Mouse (Mus musculus): ENCODE data around the gene Padi2. TPM values are rescaled to one million over a fixed set of nuclear protein-coding genes. Genes with fewer than 3 reads are reported as not detected.
A peak's percentile ranks its signal among the peaks of the same experiment; 100 is the strongest.

Gene Padi2
- 3.7 and 4.7 TPM in 2 replicates for polyA plus RNA-seq (2012; rRNA removed)

GRCm38 (mm10) chr4:140906076-140906826, at the start of gene Padi2:
Padi2 (plus strand) TSS chr4:140906344.
- peak; percentile 61 for DNase-seq
- no peak for TF ChIP-seq POLR2A (IDR thresholded peaks at IDR 0.05; ENCODE audit: borderline replicate concordance, extremely low read depth, low read depth, low read length)
- WGBS: 3% methylated on average over 37 of the region's 37 CpGs
- Histone ChIP-seq H3K4me1 (ENCODE audit: control insufficient read depth, insufficient read depth, low read length) (no peaks in the 10 kb centered on the region), H3K4me3 (replicated peaks; ENCODE audit: extremely low read depth, low read depth, low read length) (peak within 1 kb of the TSS; percentile 29)

- DNase-seq: no peak
- 53% methylated on average over 5 of the region's 5 CpGs for WGBS
- TF ChIP-seq CTCF (IDR thresholded peaks at IDR 0.05; ENCODE audit: insufficient read depth, low read length): no peak
- no peak for TF ChIP-seq POLR2A (IDR thresholded peaks at IDR 0.05; ENCODE audit: borderline replicate concordance, extremely low read depth, low read depth, low read length)
- H3K4me1 ChIP-seq (ENCODE audit: control insufficient read depth, insufficient read depth, low read length): no peaks in the 10 kb centered on the region
- no peak overlapping the region for H3K4me3 ChIP-seq (replicated peaks; ENCODE audit: extremely low read depth, low read depth, low read length)
These were observed 49.1 kb upstream of the Padi2 start for GRCm38 (mm10) chr4:140857041-140857440.

- Histone ChIP-seq H3K4me3 (replicated peaks; ENCODE audit: extremely low read depth, low read depth, low read length) (no peak overlapping the region), H3K4me1 (ENCODE audit: control insufficient read depth, insufficient read depth, low read length) (no peaks in the 10 kb centered on the region)
- no peak for DNase-seq
- 55% methylated on average over 7 of the region's 7 CpGs for WGBS
- TF ChIP-seq CTCF (IDR thresholded peaks at IDR 0.05; ENCODE audit: insufficient read depth, low read length) (no peak), POLR2A (IDR thresholded peaks at IDR 0.05; ENCODE audit: borderline replicate concordance, extremely low read depth, low read depth, low read length) (no peak)
These were observed 48.3 kb upstream of the Padi2 start for GRCm38 (mm10) chr4:140857813-140858212.

- no peaks in the 10 kb centered on the region for H3K4me1 ChIP-seq (ENCODE audit: control insufficient read depth, insufficient read depth, low read length)
- no peak overlapping the region for H3K4me3 ChIP-seq (replicated peaks; ENCODE audit: extremely low read depth, low read depth, low read length)
- DNase-seq: no peak
- TF ChIP-seq POLR2A (IDR thresholded peaks at IDR 0.05; ENCODE audit: borderline replicate concordance, extremely low read depth, low read depth, low read length): no peak
- no peak for TF ChIP-seq CTCF (IDR thresholded peaks at IDR 0.05; ENCODE audit: insufficient read depth, low read length)
- 76% methylated on average over 11 of the region's 11 CpGs for WGBS
These were observed 46.9 kb upstream of the Padi2 start for GRCm38 (mm10) chr4:140859291-140859690.

DNA sequence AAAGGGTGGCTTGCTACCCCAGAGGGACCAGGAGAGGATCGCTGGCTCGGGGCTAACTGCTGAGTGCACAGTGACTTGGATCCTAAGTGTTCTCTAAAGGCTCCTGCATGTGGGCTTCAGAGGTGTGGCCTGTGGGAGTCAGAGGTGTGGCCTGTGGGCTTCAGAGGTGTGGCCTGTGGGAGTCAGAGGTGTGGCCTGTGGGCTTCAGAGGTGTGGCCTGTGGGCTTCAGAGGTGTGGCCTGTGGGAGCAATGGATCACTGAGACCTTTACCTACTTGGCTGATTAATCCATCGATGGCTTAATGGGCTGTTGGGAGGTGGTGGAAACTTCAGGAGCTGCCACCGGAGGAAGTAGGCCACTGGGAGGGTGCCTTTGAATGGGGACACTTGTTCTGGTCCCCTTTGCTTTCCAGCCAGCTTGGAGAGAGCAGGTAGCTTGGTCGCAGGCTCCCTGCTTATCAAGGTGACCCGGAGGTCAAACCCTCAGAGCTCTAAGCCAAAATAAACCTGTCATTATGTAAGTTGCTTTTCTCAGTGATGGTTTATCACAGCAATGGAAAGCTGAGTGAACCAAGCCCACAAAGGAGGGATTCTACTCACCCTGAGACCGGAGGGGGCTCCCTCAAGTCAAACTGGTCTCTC, 45.9 kb upstream of the Padi2 start:
- H3K4me1 ChIP-seq (ENCODE audit: control insufficient read depth, insufficient read depth, low read length): no peaks in the 10 kb centered on the region
- DNase-seq: no peak
- TF ChIP-seq CTCF (IDR thresholded peaks at IDR 0.05; ENCODE audit: insufficient read depth, low read length): no peak
- no peak for TF ChIP-seq POLR2A (IDR thresholded peaks at IDR 0.05; ENCODE audit: borderline replicate concordance, extremely low read depth, low read depth, low read length)
- WGBS: 43% methylated on average over 7 of the region's 7 CpGs
- H3K4me3 ChIP-seq (replicated peaks; ENCODE audit: extremely low read depth, low read depth, low read length): no peak overlapping the region

DNA sequence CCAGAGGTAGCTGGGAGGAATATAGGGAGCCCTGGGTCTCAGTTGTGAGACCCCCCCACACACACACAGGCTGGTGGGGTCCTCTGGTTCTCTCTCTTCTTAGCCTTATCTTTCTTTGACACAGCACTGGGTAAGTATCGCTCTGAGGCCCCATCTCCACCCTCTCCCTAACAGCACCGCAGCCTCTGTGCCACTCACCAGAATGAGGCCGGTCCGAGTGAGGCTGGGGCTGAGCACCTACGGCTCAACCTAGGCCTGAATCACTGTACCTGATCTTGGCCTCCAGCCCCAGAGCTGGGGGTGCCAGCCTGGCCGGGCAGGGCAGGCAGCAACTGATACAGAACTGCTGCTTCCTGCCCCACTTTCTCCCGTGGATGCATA, 45.4 kb upstream of the Padi2 start:
- DNase-seq: no peak
- no peak for TF ChIP-seq POLR2A (IDR thresholded peaks at IDR 0.05; ENCODE audit: borderline replicate concordance, extremely low read depth, low read depth, low read length)
- no peak for TF ChIP-seq CTCF (IDR thresholded peaks at IDR 0.05; ENCODE audit: insufficient read depth, low read length)
- 80% methylated on average over 7 of the region's 7 CpGs for WGBS

GRCm38 (mm10) chr4:140862036-140862650, 44.0 kb upstream of the Padi2 start:
- WGBS: 70% methylated on average over 11 of the region's 11 CpGs
- no peak for DNase-seq
- no peak for TF ChIP-seq POLR2A (IDR thresholded peaks at IDR 0.05; ENCODE audit: borderline replicate concordance, extremely low read depth, low read depth, low read length)
- no peak for TF ChIP-seq CTCF (IDR thresholded peaks at IDR 0.05; ENCODE audit: insufficient read depth, low read length)
- Histone ChIP-seq H3K4me3 (replicated peaks; ENCODE audit: extremely low read depth, low read depth, low read length) (no peak overlapping the region), H3K4me1 (ENCODE audit: control insufficient read depth, insufficient read depth, low read length) (no peaks in the 10 kb centered on the region)

More for the DNA sequence above, 45.4 kb upstream of the Padi2 start:
- no peaks in the 10 kb centered on the region for H3K4me1 ChIP-seq (ENCODE audit: control insufficient read depth, insufficient read depth, low read length)
- H3K4me3 ChIP-seq (replicated peaks; ENCODE audit: extremely low read depth, low read depth, low read length): no peak overlapping the region

DNA sequence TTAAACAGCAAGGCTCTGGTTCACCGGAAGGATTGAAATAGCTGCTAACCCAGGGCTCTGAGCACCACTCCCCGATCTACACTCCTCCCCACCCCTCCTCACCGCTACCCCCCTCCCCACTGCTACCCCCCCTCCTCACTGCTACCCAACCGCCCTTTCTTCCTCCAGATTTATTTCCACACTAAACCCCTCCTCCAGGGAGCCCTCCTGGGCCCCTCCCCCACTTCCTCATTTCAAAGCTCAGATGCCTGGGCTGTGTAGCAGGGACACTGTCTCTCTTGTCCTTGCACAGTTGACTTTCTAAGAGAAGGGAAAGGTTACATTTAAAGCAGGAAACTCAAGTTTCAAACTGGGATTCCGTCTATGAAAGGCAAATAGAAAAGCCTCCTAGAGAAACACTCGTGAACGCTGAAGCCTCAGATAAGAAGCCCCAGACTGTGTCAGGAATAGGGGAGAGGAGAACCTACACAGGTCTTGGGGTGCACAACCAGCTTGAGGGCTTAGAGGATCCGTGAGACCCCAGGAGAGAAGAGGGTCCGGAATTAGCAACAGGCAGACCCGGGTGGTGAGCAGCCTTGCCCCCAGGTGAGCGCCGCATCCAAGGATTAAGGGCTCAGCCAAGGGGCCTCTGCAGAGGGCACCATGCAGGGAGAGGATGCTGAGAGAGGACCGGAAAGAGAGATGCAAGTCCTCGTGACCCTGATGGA, 37.5 kb upstream of the Padi2 start:
- TF ChIP-seq CTCF (IDR thresholded peaks at IDR 0.05; ENCODE audit: insufficient read depth, low read length) (no peak), POLR2A (IDR thresholded peaks at IDR 0.05; ENCODE audit: borderline replicate concordance, extremely low read depth, low read depth, low read length) (no peak)
- WGBS: 7% methylated on average over 14 of the region's 14 CpGs
- H3K4me3 ChIP-seq (replicated peaks; ENCODE audit: extremely low read depth, low read depth, low read length): no peak overlapping the region
- DNase-seq: no peak
- H3K4me1 ChIP-seq (ENCODE audit: control insufficient read depth, insufficient read depth, low read length): no peaks in the 10 kb centered on the region

DNA sequence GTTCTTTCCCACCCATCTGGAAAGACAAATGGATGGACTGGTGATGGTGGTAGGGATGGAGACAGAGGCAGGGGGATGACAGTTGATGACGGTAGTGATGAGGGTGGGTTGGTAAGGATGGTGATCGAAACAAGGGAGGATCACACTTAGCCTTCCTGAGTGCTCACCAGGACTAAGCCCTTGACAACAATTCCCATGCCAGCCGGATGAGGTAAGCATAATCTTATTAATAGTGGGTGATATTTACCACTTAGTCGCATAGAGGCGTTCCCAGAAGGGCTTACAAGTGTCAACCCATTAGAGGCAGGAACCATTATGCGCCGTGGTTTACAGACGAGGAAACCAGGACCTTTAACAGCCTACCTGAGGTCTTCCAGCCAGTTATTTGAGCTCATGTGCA, 36.2 kb upstream of the Padi2 start:
- Histone ChIP-seq H3K4me1 (ENCODE audit: control insufficient read depth, insufficient read depth, low read length) (no peaks in the 10 kb centered on the region), H3K4me3 (replicated peaks; ENCODE audit: extremely low read depth, low read depth, low read length) (no peak overlapping the region)
- no peak for DNase-seq
- 70% methylated on average over 8 of the region's 8 CpGs for WGBS
- no peak for TF ChIP-seq CTCF (IDR thresholded peaks at IDR 0.05; ENCODE audit: insufficient read depth, low read length)
